Mouse (Mus musculus) cortical plate, adult 2 months (tissue): ENCODE measurements at regions not wholly inside any gene's neighbourhood (a gene's known extent, or its start where the extent isn't known, plus 50 kb on each side); places are given as distances from the start of the nearest gene placed in this dataset.

Experiments used
- CTCF ChIP-seq: fragments of 200-500 bp; IDR thresholded peaks from 2 replicates; pipeline ENCODE4 v1.5.1; 2011; ENCODE audit warnings: mild to moderate bottlenecking, control low read depth, low read length; ENCODE audit not compliant: insufficient read depth; ENCODE audit errors: extremely low read depth
- POLR2A ChIP-seq: fragments of 200-500 bp; IDR thresholded peaks from 2 replicates; pipeline ENCODE4 v1.6.1; 2011; ENCODE audit warnings: mild to moderate bottlenecking, low read length, control low read depth; ENCODE audit not compliant: insufficient read depth; ENCODE audit errors: extremely low read depth

- TF ChIP-seq POLR2A: no peak
- no peak for TF ChIP-seq CTCF
These were observed 171.5 kb upstream of the Jmjd1c start for GRCm38 (mm10) chr10:66924418-66924817.
